Mouse (Mus musculus) midbrain, embryonic 14.5 days (tissue): ENCODE measurements around the gene Neu1. TPM values are rescaled to one million over a fixed set of nuclear protein-coding genes. Genes with fewer than 3 reads are reported as not detected.
A peak's percentile ranks its signal among the peaks of the same experiment; 100 is the strongest.
"Not testable (repeated sequence)": the region's sequence is repeated elsewhere in the genome, so short reads cannot be mapped to it uniquely, and the experiment has no call there.

Experiments
- ATAC-seq: fragments of 200-750 bp; cut with Nextera tagmentation; 2 replicates; pipeline ENCODE4 v1.8.0; 2017; ENCODE audit warnings: moderate number of reproducible peaks, moderate library complexity; ENCODE audit not compliant: low FRiP score, low TSS enrichment
- DNase-seq: peaks from one replicate; pipeline ENCODE4 v3.0.0-alpha.2; 2015
- H3K27ac ChIP-seq: fragments of 300-500 bp; sonication (generic); replicated peaks from 2 replicates; pipeline ENCODE4 v1.5.1; 2014; ENCODE audit warnings: mild to moderate bottlenecking, low read depth, low read length, moderate library complexity
- H3K27me3 ChIP-seq: fragments of 300-500 bp; sonication (generic); 2 replicates; pipeline ENCODE4 v1.6.1; 2014; ENCODE audit warnings: low read length, control low read depth, mixed read lengths; ENCODE audit not compliant: control insufficient read depth, insufficient read depth
- H3K36me3 ChIP-seq: fragments of 300-500 bp; sonication (generic); 2 replicates; pipeline ENCODE4 v1.6.1; 2014; ENCODE audit warnings: low read length, control low read depth; ENCODE audit not compliant: control insufficient read depth, insufficient read depth
- H3K4me1 ChIP-seq: fragments of 300-500 bp; sonication (generic); 2 replicates; pipeline ENCODE4 v1.6.1; 2014; ENCODE audit warnings: mild to moderate bottlenecking, antibody characterized with exemption, low read length, control low read depth; ENCODE audit not compliant: control insufficient read depth, insufficient read depth
- H3K4me2 ChIP-seq: fragments of 300-500 bp; sonication (generic); 2 replicates; pipeline ENCODE4 v1.6.1; 2014; ENCODE audit warnings: mild to moderate bottlenecking, low read length, moderate library complexity
- H3K4me3 ChIP-seq: fragments of 300-500 bp; sonication (generic); replicated peaks from 2 replicates; pipeline ENCODE4 v1.5.1; 2014; ENCODE audit warnings: low read depth, low read length
- H3K9ac ChIP-seq: fragments of 300-500 bp; sonication (generic); replicated peaks from 2 replicates; pipeline ENCODE4 v1.6.1; 2014; ENCODE audit warnings: mild to moderate bottlenecking, low read length, moderate library complexity
- H3K9me3 ChIP-seq: fragments of 300-500 bp; sonication (generic); 2 replicates; pipeline ENCODE4 v1.6.1; 2016; ENCODE audit warnings: low read length, control low read depth, mixed read lengths; ENCODE audit not compliant: control insufficient read depth
- WGBS: fragments of 180-500 bp; shearing (Covaris S2); extraction: QIAGEN DNeasy Blood & Tissue Kit; methylation state at CpG from one replicate; pipeline ENCODE4 v1.1.7; 2014; 5-methylcytosine and 5-hydroxymethylcytosine counted together
- polyA plus RNA-seq: library from polyadenylated mRNA; unstranded; fragments of >200 nt; fragmentation: Nextera tagmentation; extraction: Ambion mirVana; gene quantifications from 2 replicates; pipeline ENCODE4 v1.2.1, GENCODE M21; 2014

The Neu1 gene
- polyA plus RNA-seq, 1 experiment from 2014 or later, result 25.1 TPM

- WGBS, result 1% methylated on average over 30 of the region's 33 CpGs
- H3K27ac ChIP-seq, result not testable (repeated sequence)
Measured at GRCm38 (mm10) chr17:34972069-34972749, 41.2 kb downstream of the Neu1 start, which contains the start of the genes Hspa1a and Hspa1l. TSS of gene Hspa1a (minus strand) at chr17:34972156. TSS of gene Hspa1l (plus strand) at chr17:34972703.

GRCm38 (mm10) chr17:34975581-34976492 lies 44.8 kb downstream of the Neu1 start:
- Histone ChIP-seq H3K4me1 (peaks cover 6% of the 10 kb centered on the region), H3K4me3 (no peak overlapping the region), H3K36me3 (0 out of 2 replicates have a peak, but pooled peaks cover 2% of the 10 kb centered on the region), H3K27me3 (no peaks in the 10 kb centered on the region), H3K9ac (no peak overlapping the region), H3K9me3 (no peaks in the 10 kb centered on the region), H3K4me2 (no peak overlapping the region), H3K27ac (no peak overlapping the region)
- no peak for ATAC-seq
- WGBS, result 86% methylated on average over 3 of the region's 3 CpGs
- DNase-seq, result no peak

More at GRCm38 (mm10) chr17:34972069-34972749, 41.2 kb downstream of the Neu1 start, which contains the start of the genes Hspa1a and Hspa1l:
- not testable (repeated sequence) for H3K9me3 ChIP-seq, H3K36me3 ChIP-seq, H3K9ac ChIP-seq, H3K4me1 ChIP-seq
- ATAC-seq, result peak; percentile 90
- peaks cover 18% of the 10 kb centered on the region for H3K27me3 ChIP-seq
- H3K4me2 ChIP-seq, result peak within 1 kb of the TSS; percentile 72
- peak; percentile 80 for DNase-seq
- H3K4me3 ChIP-seq, result peak within 1 kb of the TSS; percentile 34

- H3K9ac ChIP-seq, result no peak overlapping the region
- H3K36me3 ChIP-seq, result 0 out of 2 replicates have a peak, but pooled peaks cover 2% of the 10 kb centered on the region
- no peaks in the 10 kb centered on the region for H3K9me3 ChIP-seq
- no peaks in the 10 kb centered on the region for H3K27me3 ChIP-seq
- no peak overlapping the region for H3K27ac ChIP-seq
- no peak for DNase-seq
- peaks cover 10% of the 10 kb centered on the region for H3K4me1 ChIP-seq
- H3K4me2 ChIP-seq, result no peak overlapping the region
- no peak for ATAC-seq
- no peak overlapping the region for H3K4me3 ChIP-seq
- 96% methylated on average over 20 of the region's 20 CpGs for WGBS
Measured at GRCm38 (mm10) chr17:34977000-34977399, 45.9 kb downstream of the Neu1 start.

- ATAC-seq, result no peak
- Histone ChIP-seq H3K9me3 (no peaks in the 10 kb centered on the region), H3K36me3 (0 out of 2 replicates have a peak, but pooled peaks cover 2% of the 10 kb centered on the region), H3K4me1 (peaks cover 12% of the 10 kb centered on the region), H3K9ac (no peak overlapping the region), H3K4me2 (no peak overlapping the region), H3K27ac (no peak overlapping the region), H3K27me3 (no peaks in the 10 kb centered on the region), H3K4me3 (no peak overlapping the region)
- 91% methylated on average over 27 of the region's 27 CpGs for WGBS
- DNase-seq, result no peak
Measured at GRCm38 (mm10) chr17:34978239-34978638, 47.2 kb downstream of the Neu1 start.

- peaks cover 12% of the 10 kb centered on the region for H3K4me1 ChIP-seq
- H3K9ac ChIP-seq, result no peak overlapping the region
- 93% methylated on average over 4 of the region's 4 CpGs for WGBS
- no peaks in the 10 kb centered on the region for H3K27me3 ChIP-seq
- 0 out of 2 replicates have a peak, but pooled peaks cover 2% of the 10 kb centered on the region for H3K36me3 ChIP-seq
- ATAC-seq (no peak), DNase-seq (no peak)
- H3K4me2 ChIP-seq, result no peak overlapping the region
- H3K9me3 ChIP-seq, result no peaks in the 10 kb centered on the region
- no peak overlapping the region for H3K27ac ChIP-seq
- H3K4me3 ChIP-seq, result no peak overlapping the region
Measured at GRCm38 (mm10) chr17:34979631-34980030, 48.6 kb downstream of the Neu1 start.

GRCm38 (mm10) chr17:34980655-34981054 lies 49.6 kb downstream of the Neu1 start:
- 18% methylated on average over 2 of the region's 2 CpGs for WGBS

GRCm38 (mm10) chr17:34981690-34982180 lies 50.7 kb downstream of the Neu1 start, which contains the start of gene Lsm2:
TSS of gene Lsm2 (plus strand) at chr17:34981862.
- ATAC-seq, result peak; percentile 96
- WGBS, result under 1% methylated on average over 58 of the region's 58 CpGs
- H3K9me3 ChIP-seq, result no peaks in the 10 kb centered on the region
- no peaks in the 10 kb centered on the region for H3K27me3 ChIP-seq
- peak within 1 kb of the TSS; percentile 84 for H3K9ac ChIP-seq
- peaks cover 12% of the 10 kb centered on the region for H3K4me1 ChIP-seq
- H3K36me3 ChIP-seq, result peaks cover 16% of the 10 kb centered on the region
- H3K4me3 ChIP-seq, result peak within 1 kb of the TSS; percentile 82
- H3K27ac ChIP-seq, result peak within 1 kb of the TSS; percentile 96
- DNase-seq, result peak; percentile 96
- peak within 1 kb of the TSS; percentile 96 for H3K4me2 ChIP-seq

More at GRCm38 (mm10) chr17:34980655-34981054, 49.6 kb downstream of the Neu1 start:
- ATAC-seq, result no peak
- DNase-seq, result peak; percentile 75
- no peaks in the 10 kb centered on the region for H3K9me3 ChIP-seq
- peak overlapping the region; percentile 96 for H3K4me2 ChIP-seq
- H3K9ac ChIP-seq, result peak overlapping the region; percentile 84
- peak overlapping the region; percentile 82 for H3K4me3 ChIP-seq
- 0 out of 2 replicates have a peak overlapping the region, but pooled peaks have one; percentile 27 for H3K27ac ChIP-seq
- H3K27me3 ChIP-seq, result no peaks in the 10 kb centered on the region
- peaks cover 12% of the 10 kb centered on the region for H3K4me1 ChIP-seq
- H3K36me3 ChIP-seq, result peaks cover 8% of the 10 kb centered on the region

GRCm38 (mm10) chr17:34982328-34982727 lies 51.3 kb downstream of the Neu1 start:
- H3K36me3 ChIP-seq, result peaks cover 15% of the 10 kb centered on the region
- DNase-seq, result no peak
- H3K9me3 ChIP-seq, result no peaks in the 10 kb centered on the region
- ATAC-seq, result no peak
- peak overlapping the region; percentile 96 for H3K4me2 ChIP-seq
- under 1% methylated on average over 15 of the region's 15 CpGs for WGBS
- peak overlapping the region; percentile 96 for H3K27ac ChIP-seq
- peak overlapping the region; percentile 82 for H3K4me3 ChIP-seq
- peaks cover 12% of the 10 kb centered on the region for H3K4me1 ChIP-seq
- H3K9ac ChIP-seq, result peak overlapping the region; percentile 84
- H3K27me3 ChIP-seq, result no peaks in the 10 kb centered on the region
